Mouse (Mus musculus) heart, embryonic 16.5 days (tissue): ENCODE measurements at regions not wholly inside any gene's neighbourhood (a gene's known extent, or its start where the extent isn't known, plus 50 kb on each side); places are given as distances from the start of the nearest gene placed in this dataset.
"Not testable (repeated sequence)": the region's sequence is repeated elsewhere in the genome, so short reads cannot be mapped to it uniquely, and the experiment has no call there.

Experiments used
- ATAC-seq: fragments of 200-750 bp; cut with Nextera tagmentation; replicated peaks from 2 replicates; pipeline ENCODE4 v1.8.0; 2017; ENCODE audit warnings: moderate number of reproducible peaks; ENCODE audit not compliant: insufficient read depth, low FRiP score; ENCODE audit errors: extremely low read depth
- H3K27ac ChIP-seq: fragments of 300-500 bp; sonication (generic); 2 replicates; pipeline ENCODE4 v1.5.1; 2014; ENCODE audit warnings: mild to moderate bottlenecking, low read length, control low read depth, moderate library complexity
- H3K27me3 ChIP-seq: fragments of 300-500 bp; sonication (generic); 2 replicates; pipeline ENCODE4 v1.6.1; 2014; ENCODE audit warnings: low read length, mixed read lengths; ENCODE audit not compliant: control insufficient read depth, insufficient read depth
- H3K36me3 ChIP-seq: fragments of 300-500 bp; sonication (generic); 2 replicates; pipeline ENCODE4 v1.6.1; 2014; ENCODE audit not compliant: control insufficient read depth, insufficient read depth
- H3K4me1 ChIP-seq: fragments of 300-500 bp; sonication (generic); 2 replicates; pipeline ENCODE4 v1.6.1; 2014; ENCODE audit warnings: low read length, mixed read lengths; ENCODE audit not compliant: control insufficient read depth, insufficient read depth
- H3K4me2 ChIP-seq: fragments of 300-500 bp; sonication (generic); 2 replicates; pipeline ENCODE4 v1.6.1; 2014; ENCODE audit warnings: low read depth, mild to moderate bottlenecking, control low read depth, low read length
- H3K4me3 ChIP-seq: fragments of 300-500 bp; sonication (generic); 2 replicates; pipeline ENCODE4 v1.5.1; 2014; ENCODE audit warnings: mild to moderate bottlenecking, control low read depth, low read length
- H3K9ac ChIP-seq: fragments of 300-500 bp; sonication (generic); 2 replicates; pipeline ENCODE4 v1.6.1; 2014; ENCODE audit warnings: low read length, control low read depth
- H3K9me3 ChIP-seq: fragments of 300-500 bp; sonication (generic); replicated peaks from 2 replicates; pipeline ENCODE4 v1.6.1; 2016; ENCODE audit warnings: low read length; ENCODE audit not compliant: control insufficient read depth
- WGBS: fragments of 180-500 bp; shearing (Covaris S2); extraction: QIAGEN DNeasy Blood & Tissue Kit; methylation state at CpG from one replicate; pipeline ENCODE4 v1.1.7; 2014; 5-methylcytosine and 5-hydroxymethylcytosine counted together

GRCm38 (mm10) chr14:47973161-47973560 lies 147.5 kb upstream of the Peli2 start:
- not testable (repeated sequence) for H3K4me3 ChIP-seq, H3K4me2 ChIP-seq, H3K27ac ChIP-seq, H3K9ac ChIP-seq, H3K36me3 ChIP-seq, H3K9me3 ChIP-seq, H3K4me1 ChIP-seq, H3K27me3 ChIP-seq, ATAC-seq
- 92% methylated on average over 20 of the region's 20 CpGs for whole genome bisulfite sequencing

- Histone ChIP-seq H3K27me3 (no peaks in the 10 kb centered on the region), H3K4me2 (no peak overlapping the region), H3K27ac (no peak overlapping the region), H3K9ac (no peak overlapping the region), H3K9me3 (0 out of 2 replicates have a peak, but pooled peaks cover 5% of the 10 kb centered on the region), H3K4me1 (no peaks in the 10 kb centered on the region), H3K36me3 (no peaks in the 10 kb centered on the region), H3K4me3 (no peak overlapping the region)
- WGBS = 59% methylated on average over 3 of the region's 3 CpGs
- no peak for ATAC-seq
Observed at GRCm38 (mm10) chr14:47982993-47983740, 137.5 kb upstream of the Peli2 start.

GRCm38 (mm10) chr14:47986483-47986882 lies 134.1 kb upstream of the Peli2 start:
- no peak for ATAC-seq

GRCm38 (mm10) chr14:47986941-47987340 lies 133.7 kb upstream of the Peli2 start:
- no peaks in the 10 kb centered on the region for H3K27me3 ChIP-seq
- no peaks in the 10 kb centered on the region for H3K36me3 ChIP-seq
- no peak overlapping the region for H3K4me3 ChIP-seq
- no peak overlapping the region for H3K9ac ChIP-seq
- H3K9me3 ChIP-seq = 0 out of 2 replicates have a peak, but pooled peaks cover 5% of the 10 kb centered on the region
- ATAC-seq = no peak
- 21% methylated on average over 5 of the region's 5 CpGs for WGBS
- no peaks in the 10 kb centered on the region for H3K4me1 ChIP-seq
- H3K27ac ChIP-seq = no peak overlapping the region
- H3K4me2 ChIP-seq = no peak overlapping the region

More at GRCm38 (mm10) chr14:47986483-47986882, 134.1 kb upstream of the Peli2 start:
- Histone ChIP-seq H3K9me3 (0 out of 2 replicates have a peak, but pooled peaks cover 5% of the 10 kb centered on the region), H3K9ac (no peak overlapping the region), H3K27ac (no peak overlapping the region), H3K4me1 (no peaks in the 10 kb centered on the region), H3K4me3 (no peak overlapping the region), H3K27me3 (no peaks in the 10 kb centered on the region), H3K4me2 (no peak overlapping the region), H3K36me3 (no peaks in the 10 kb centered on the region)
- WGBS = 23% methylated on average over 3 of the region's 3 CpGs

- Histone ChIP-seq H3K27me3 (no peaks in the 10 kb centered on the region), H3K27ac (no peak overlapping the region), H3K36me3 (no peaks in the 10 kb centered on the region), H3K4me3 (no peak overlapping the region), H3K9me3 (0 out of 2 replicates have a peak, but pooled peaks cover 5% of the 10 kb centered on the region), H3K9ac (no peak overlapping the region), H3K4me2 (no peak overlapping the region), H3K4me1 (no peaks in the 10 kb centered on the region)
- ATAC-seq = no peak
- 68% methylated on average over 7 of the region's 7 CpGs for WGBS
Observed at GRCm38 (mm10) chr14:47987392-47988075, 133.1 kb upstream of the Peli2 start.

GRCm38 (mm10) chr14:47988131-47988530 lies 132.5 kb upstream of the Peli2 start:
- Histone ChIP-seq H3K27ac (no peak overlapping the region), H3K4me1 (no peaks in the 10 kb centered on the region), H3K36me3 (no peaks in the 10 kb centered on the region), H3K27me3 (no peaks in the 10 kb centered on the region), H3K9ac (no peak overlapping the region), H3K9me3 (0 out of 2 replicates have a peak, but pooled peaks cover 5% of the 10 kb centered on the region), H3K4me2 (no peak overlapping the region), H3K4me3 (no peak overlapping the region)
- 38% methylated on average over 3 of the region's 3 CpGs for WGBS
- ATAC-seq = no peak

GRCm38 (mm10) chr14:47989315-47989714 lies 131.3 kb upstream of the Peli2 start:
- no peaks in the 10 kb centered on the region for H3K36me3 ChIP-seq

GRCm38 (mm10) chr14:47990716-47991115 lies 129.9 kb upstream of the Peli2 start:
- Histone ChIP-seq H3K9me3 (0 out of 2 replicates have a peak, but pooled peaks cover under 1% of the 10 kb centered on the region), H3K9ac (no peak overlapping the region), H3K4me2 (no peak overlapping the region), H3K27me3 (no peaks in the 10 kb centered on the region), H3K27ac (no peak overlapping the region), H3K4me1 (no peaks in the 10 kb centered on the region), H3K4me3 (no peak overlapping the region), H3K36me3 (no peaks in the 10 kb centered on the region)
- WGBS = 84% methylated on average over 3 of the region's 3 CpGs
- no peak for ATAC-seq

More at GRCm38 (mm10) chr14:47989315-47989714, 131.3 kb upstream of the Peli2 start:
- WGBS = 59% methylated on average over 5 of the region's 5 CpGs
- H3K9me3 ChIP-seq = 0 out of 2 replicates have a peak, but pooled peaks cover 5% of the 10 kb centered on the region
- no peak overlapping the region for H3K9ac ChIP-seq
- ATAC-seq = no peak
- H3K27me3 ChIP-seq = no peaks in the 10 kb centered on the region
- H3K4me1 ChIP-seq = no peaks in the 10 kb centered on the region
- no peak overlapping the region for H3K27ac ChIP-seq
- H3K4me3 ChIP-seq = no peak overlapping the region
- no peak overlapping the region for H3K4me2 ChIP-seq

GRCm38 (mm10) chr14:47991546-47991945 lies 129.1 kb upstream of the Peli2 start:
- Histone ChIP-seq H3K4me3 (no peak overlapping the region), H3K9me3 (no peaks in the 10 kb centered on the region), H3K36me3 (no peaks in the 10 kb centered on the region), H3K9ac (no peak overlapping the region), H3K4me1 (no peaks in the 10 kb centered on the region), H3K27me3 (no peaks in the 10 kb centered on the region), H3K27ac (no peak overlapping the region), H3K4me2 (no peak overlapping the region)
- WGBS = 91% methylated on average over 7 of the region's 7 CpGs
- no peak for ATAC-seq
